Mouse (Mus musculus) ES-CJ7 (cell line): ENCODE results near the gene Slfn14.
"Not testable (repeated sequence)": the region's sequence is repeated elsewhere in the genome, so short reads cannot be mapped to it uniquely, and the experiment has no call there.

Source experiments
- DNase-seq: peaks from one replicate; pipeline ENCODE4 v3.0.0; 2011; ENCODE audit warnings: low read depth, low spot score

The Slfn14 gene

DNA sequence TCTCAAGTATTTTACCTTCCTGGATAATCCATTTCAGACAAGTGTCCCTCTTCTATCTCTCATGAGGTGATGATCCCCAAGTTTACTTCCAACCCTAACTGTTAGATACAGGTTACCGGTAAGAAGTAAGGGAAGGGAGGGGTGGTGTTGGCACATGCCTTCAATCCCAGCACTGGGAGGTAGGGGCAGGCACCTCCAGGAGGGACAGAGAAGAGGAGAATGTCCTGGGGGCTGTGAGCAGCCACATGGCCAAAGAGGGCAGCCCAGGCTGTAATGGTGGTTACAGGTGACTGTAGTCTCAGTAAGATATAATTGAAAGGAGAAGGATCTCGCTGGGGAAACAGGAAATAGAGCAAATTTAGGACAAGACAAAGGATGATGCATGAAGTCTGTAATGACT lies 4.4 kb downstream of the Slfn14 start:
- DNase-seq = no peak

DNA sequence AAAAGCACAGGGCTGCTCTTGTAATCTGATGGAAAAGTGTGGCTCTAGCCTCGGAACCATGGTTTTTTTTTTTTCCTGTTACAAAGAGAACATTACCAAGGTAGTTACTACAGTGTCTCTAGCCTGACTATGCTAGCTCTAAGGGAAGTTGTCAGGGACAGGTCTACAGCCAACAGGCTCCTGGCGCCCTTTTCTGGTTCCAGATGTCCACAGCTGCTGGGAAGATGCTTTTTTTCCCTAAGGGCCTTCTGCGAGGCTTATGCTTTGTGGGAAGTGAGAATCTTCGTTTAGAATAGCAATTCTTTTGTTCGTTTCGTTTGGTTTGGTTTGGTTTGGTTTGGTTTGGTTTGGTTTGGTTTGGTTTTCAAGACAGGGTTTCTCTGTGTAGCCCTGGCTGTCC lies 6.8 kb downstream of the Slfn14 start:
- DNase-seq = no peak

DNA sequence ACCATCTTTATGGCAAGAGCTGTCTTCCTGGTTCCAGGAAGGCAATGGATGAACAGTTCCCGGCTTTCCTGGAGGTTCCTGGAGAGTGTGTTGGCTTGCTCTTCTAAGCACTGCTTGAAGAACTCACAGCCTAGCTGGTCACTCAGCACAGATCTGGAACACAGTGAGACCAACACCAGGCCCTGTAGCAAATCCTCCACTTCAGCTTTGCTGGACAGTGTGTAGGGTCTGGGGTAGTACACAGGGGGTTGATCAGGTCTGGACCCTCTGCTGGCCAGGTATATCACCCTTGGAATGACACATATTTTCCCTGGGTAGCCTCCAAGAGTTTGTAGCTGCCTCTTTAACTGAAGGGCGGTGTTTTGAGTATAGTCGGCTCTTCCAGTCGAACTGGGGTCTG lies 7.5 kb downstream of the Slfn14 start:
- no peak for DNase-seq

DNA sequence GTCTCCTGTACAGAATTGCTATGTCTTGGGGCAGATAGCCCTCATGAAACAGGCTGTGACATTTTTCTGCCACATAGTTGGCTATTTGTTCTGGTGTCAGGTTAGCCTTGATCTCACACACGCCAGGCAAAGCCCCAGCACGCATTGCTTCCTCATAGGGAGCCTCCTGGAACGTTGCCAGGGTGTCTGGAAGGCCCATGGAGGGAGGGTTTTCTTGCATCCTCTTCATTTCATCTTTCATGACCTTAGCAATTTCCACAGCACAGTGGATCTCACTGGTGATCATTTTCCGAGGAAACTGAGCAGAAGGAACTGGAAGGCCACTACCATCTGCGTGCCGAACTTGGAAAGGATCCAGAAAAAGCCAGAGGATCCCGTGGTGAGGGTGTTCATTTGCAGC lies 10.3 kb downstream of the Slfn14 start:
- no peak for DNase-seq

DNA sequence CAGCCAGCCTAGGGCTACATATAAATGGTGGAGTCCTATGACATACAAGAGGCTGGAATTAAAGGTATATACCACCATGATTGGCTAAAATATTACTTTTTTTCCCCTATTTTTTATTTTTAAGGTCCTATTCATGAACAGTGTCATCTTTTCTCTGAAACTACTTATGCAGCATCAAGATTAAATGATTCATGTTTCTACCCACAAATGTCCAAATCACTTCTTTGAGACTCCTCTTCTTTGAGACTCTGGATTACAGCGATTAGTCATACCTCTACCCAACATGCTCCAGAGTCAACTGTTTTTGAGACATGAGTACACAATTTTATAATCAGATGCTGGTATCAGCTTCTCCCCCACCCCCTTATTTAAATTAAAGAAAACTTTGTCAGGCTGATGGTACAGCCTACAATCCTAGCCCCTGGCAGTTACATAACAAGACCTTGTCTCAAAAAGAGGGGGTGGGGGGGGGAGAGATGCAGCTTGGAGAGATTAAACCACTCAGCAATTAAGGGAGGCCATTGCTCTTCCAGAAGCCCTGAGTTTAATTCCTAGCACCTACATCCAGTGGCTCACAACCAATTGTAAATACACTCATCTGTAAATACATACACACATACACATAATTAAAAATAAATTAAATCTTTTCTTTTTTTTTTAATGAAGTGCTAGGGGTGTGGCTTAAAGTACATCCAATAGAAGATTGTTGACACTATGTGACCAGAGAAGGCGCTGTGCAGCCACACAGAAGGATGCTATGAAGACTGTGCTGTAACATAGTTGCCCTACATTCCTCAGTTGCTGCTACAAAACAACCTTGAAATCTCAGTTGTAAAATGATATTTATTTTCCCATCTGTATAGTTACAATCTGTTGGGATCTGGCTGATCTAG lies 14.3 kb downstream of the Slfn14 start:
- DNase-seq = peak; percentile 56

DNA sequence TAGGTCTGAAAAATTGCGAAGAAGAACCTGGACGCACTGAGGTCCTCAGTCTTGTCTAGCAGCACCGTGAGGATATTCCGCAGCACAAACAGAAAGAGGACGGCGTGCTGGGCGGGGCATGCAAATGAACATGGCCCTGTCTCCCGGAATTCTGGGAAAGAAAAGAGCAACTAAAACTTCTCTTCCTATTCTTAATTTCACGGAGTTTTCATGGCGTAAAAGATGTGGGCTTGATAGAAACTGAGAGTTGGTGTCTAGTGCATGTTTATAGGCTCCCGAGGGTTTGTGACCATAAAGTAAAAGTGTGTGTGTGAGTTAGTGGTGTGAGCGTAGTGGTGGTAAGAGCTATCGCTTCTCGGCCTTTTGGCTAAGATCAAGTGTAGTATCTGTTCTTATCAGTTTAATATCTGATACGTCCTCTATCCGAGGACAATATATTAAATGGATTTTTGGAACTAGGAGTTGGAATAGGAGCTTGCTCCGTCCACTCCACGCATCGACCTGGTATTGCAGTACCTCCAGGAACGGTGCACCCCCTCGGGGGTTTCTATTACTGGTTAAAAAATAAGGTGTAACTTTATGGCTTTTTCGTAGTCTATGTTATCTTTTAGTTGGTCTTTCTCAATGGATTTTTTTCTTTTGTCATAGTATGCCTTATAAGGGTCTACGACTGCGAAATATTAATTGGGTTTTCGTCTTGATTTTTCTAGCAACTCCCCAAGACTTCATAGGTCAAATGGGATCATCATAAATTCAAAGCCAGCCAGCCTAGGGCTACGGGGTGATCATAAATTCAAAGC lies 15.2 kb downstream of the Slfn14 start:
- peak; percentile 90 for DNase-seq

DNA sequence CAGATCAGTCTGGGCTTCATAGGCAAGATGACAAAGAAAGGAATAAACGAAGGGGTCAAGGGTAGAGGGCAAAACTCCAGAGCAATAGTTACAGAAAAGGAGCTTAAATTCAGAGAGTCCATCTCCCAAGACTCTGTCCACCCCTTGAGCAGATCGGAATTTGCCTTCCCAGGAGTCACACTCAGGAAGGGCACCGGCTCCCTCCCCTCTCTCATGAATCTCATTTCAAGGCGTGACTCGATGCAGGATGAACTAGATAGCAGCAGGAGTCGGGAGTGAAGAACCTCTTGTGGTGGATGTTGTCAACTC lies 15.7 kb downstream of the Slfn14 start:
- DNase-seq = no peak

DNA sequence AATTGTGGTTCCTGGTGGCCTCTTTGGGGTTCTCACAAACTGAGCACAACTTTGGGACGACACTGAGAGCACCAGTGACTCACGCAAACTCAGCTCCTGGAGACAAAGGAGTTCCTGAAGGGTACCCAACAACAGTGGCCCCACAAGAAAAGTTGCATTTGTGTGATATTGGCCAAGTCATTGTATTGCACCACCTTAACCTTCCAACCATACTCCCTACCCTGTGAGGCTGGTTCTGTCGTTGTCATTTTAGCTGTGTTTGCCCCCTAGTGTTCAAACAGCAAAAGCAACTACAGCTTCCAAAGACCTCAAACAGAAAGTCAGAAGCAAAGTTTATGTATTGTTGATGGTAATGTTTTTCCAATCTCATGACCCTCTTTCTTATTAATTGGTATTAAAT lies 23.4 kb downstream of the Slfn14 start:
- DNase-seq = peak; percentile 48

DNA sequence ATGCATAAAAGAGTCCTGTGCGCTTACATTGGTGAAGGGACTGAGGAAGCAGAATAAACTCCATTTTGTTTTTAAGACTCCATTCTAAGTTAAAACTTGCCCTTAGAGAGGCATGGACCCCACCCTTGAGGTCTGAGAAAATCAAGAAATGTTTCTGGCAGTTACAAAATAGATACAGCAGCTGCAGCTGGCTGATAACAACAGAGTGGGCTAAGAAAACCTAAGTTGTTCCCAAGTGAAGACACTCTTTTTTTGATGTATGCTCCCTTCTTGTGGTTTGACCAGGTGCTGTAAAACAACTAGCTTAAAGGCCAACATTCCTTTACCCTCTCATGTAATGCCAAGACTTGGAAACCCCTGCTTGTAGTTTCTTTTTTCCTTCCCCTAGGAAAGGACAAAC lies 23.9 kb downstream of the Slfn14 start:
- DNase-seq = no peak

DNA sequence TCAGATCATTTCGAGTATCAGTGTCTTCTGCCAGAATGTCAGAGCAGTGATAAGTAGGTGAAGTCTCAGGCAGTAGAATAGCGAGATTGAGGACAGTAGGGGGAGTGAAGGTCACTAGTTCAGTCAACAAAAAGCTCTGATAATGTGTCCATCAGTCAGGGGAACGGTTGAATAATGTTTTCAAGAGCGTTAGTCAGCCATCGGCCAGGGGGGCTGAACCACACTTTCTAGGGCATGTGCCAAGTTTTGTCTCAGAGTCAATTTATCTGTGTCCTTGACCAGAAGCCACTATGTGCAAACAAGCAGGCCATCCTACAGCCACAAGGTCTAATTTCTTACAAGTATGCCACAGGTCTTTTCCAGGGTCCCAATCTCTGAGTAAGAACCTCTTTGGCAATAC lies 29.3 kb downstream of the Slfn14 start:
- DNase-seq = not testable (repeated sequence)

DNA sequence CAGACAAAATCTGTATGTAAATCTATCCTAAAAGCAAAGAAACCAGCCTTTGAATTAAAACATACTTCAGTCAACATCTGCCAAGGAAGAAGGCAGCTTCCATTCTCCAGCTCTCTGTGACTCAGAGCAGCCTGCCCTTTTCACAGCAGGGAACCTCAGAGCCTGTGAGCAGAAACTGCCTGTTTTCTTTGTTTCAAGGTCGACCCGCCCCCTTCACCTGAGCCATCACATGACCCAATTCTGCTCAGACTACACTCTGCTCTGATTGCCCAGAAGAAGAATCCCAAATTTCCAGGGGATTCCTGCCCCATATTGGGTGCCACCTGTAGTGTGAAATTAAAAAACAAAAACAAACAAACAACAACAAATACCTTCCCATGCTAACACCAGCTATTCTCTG lies 46.7 kb downstream of the Slfn14 start:
- peak; percentile 87 for DNase-seq

DNA sequence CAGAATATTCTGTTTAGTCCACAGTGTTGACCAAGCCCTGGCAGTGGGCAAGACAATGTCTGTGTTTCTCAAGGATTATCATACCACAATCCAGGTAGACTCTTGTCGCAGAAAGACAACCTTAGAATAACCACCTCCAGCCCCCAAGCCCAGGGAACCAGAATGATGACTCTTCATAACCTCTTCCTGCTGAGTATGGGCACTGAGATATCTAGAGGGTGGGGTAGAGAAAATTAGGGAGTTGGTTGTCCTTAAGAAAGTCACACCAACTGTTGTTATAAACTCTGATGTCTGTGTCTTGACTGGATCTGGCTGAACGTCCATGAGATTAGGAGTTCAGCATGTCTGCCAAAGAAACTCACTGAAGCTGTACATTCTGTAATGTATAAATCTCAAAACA lies 48.1 kb downstream of the Slfn14 start:
- no peak for DNase-seq

DNA sequence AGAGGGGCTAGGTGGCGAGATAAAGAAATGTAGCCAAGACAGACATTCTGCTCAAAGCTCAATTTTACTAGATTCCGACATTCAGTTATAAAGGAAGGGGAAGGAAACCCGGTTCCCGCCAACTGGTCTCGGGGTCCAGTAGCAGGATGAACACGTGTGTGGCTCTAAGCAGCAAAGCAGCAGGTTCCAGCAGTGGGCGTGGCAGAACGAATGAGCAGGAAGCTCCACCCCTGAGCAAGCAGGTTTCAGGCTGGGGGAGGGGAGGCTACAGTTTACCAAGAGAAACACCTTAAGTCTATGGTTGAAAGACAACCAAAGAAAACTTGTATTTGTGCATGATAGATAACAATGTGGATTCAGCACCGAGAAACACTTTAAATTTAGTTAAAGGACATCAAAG lies 49.1 kb downstream of the Slfn14 start:
- peak; percentile 13 for DNase-seq

DNA sequence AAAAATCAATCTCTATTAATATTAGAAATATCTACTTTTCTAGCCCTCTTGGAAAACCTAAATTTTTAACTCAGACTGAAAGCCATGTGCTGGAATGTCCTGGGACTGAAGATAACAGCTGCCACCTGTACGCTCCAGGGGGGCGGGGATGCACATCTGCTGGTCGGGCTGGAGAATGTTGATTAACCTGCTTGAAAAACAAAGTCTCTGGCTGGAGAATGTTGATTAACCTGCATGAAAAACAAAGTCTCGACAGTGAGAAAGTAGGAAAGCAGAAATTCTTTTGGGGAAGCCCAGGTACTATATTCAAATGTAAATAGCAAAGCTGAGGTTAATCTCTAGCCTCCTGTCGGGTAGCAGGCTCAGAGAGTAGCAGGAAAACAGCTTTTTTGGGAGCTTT lies 52.9 kb downstream of the Slfn14 start:
- DNase-seq = peak; percentile 70

DNA sequence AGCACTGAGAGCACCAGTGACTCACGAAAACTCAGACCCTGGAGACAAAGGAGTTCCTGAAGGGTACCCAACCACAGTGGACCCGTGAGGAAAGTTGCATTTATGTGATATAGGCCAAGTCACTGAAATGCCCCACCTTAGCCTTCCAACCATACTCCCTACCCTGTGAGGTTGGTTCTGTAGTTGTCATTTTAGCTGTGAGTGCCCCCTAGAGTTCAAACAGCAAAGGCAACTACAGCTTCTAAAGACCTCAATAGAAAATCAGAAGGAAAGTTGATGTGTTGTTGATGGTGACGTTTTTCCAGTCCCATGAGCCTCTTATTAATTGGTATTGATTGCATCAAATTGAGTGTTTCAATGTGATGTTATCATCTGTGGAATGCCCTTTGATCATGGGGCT lies 55.6 kb downstream of the Slfn14 start:
- DNase-seq = peak; percentile 23

DNA sequence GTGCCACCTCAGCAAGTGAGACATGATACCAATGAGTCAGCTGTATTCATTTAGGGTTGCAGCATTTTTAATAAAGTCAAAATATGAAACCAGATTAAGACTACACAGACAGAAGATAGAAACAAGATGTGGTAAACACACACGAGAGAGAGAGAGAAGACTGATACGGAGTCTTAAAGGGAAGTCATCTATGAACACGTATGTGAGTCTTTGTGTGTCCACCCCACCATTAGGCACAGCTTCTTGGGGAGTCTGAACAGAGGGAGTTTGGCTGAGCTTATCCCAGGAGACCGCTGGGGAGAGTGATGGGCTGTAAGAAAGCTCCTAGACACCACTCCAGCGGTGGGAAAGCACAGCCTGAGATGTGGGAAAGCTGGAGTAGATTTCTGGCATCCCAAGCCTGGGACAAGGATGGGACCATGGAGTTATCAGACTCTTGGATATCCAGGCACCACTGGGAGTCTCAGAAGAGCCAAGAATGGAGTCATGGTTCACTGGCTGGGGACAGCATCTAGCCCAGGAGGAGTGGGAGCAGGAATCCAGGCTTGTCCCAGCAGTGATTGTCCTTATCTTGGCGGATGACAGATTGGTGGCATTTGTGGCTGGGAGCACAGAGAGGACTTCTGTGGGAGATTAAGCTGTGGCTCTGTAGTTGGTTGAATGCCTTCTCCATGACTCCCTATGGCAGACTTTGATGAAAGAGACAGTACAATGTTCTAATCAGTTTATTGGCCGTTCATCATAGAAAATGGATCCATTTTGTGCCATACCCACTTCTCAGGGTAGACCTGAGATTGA lies 58.4 kb downstream of the Slfn14 start:
- no peak for DNase-seq

DNA sequence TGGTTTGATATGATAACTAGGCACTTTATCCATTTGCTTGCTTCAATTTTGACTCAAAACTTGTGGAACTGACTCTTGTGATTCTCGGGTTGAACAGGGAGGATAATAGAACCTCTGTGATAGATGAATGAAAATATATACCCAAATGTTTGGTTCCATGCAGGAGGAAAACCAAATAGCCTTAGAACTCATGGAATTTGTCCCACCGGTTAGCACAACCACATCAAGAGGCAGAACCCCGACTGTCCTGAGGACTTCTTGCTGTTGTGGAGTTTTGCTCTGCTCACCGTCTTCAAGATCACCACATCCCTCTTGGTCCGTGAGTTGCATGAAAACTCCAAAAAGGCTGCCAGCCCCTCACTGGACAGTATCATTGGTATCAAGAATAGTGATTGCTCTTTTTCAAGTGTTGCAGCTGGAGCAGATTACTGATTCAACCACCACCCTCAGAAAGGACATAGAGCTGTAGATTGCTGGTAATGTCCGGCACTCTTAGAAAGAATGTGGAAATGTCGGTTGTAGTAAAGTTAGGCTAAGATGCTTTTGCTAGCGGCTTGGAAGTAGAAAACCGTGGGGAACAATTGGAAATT lies 61.1 kb downstream of the Slfn14 start:
- no peak for DNase-seq
